Mouse (Mus musculus) WW6 (cell line): ENCODE results near the gene Gm37240.
A peak's percentile ranks its signal among the peaks of the same experiment; 100 is the strongest.

Source experiments
- DNase-seq: peaks from one replicate; pipeline ENCODE4 v3.0.0-alpha.2; 2013; ENCODE audit warnings: low read depth, low spot score

Gene Gm37240

DNA sequence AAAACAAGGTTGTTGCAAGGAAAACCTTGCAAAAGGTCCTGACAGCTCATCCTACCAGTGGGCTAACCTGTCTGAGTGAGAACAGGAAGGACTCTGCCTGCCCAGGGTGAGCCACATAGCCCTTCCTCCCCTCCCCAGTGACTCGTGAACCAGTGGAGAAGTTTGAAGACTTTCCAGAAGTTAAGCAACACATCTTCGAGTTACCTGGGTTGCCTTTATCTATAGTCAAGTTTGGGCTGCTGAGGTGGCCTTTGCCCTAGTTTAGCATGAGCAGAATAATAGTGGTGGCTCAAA is 252.2 kb downstream of the Gm37240 start:
- no peak for DNase-seq

DNA sequence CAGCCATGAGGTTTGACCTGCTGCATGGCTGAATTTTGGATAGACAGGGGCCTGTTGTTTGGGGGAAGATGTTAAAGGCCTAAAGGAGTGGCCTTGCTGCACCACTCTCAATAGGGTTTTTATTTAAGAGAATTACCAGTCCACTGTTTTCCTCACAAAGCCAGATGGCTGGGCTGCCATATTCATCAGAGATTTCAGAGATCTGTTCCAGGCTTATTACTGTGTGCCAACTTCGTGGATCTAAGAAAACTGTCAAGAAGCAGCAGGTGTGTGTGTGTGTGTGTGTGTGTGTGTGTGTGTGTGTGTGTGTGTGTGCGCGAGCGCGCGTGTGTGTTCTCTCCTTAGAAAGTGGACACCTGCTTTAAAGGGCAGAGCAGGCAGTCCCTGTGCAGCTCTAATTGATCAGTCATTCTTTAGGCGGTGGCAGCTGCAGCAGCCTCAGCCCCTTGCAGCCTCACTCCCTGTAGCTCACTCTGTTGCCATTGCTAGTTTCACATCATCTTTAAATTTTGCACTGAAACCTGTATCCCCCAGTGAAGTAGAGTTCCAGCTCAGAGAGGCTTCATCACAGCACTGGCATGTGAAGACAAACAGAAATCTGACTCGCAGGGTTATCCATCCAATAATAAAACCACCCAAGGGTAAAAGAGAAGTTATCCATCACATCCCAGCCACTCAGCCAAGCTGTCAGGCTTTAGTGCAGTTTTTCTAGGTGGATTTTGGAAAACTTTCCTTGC is 252.8 kb downstream of the Gm37240 start:
- no peak for DNase-seq

DNA sequence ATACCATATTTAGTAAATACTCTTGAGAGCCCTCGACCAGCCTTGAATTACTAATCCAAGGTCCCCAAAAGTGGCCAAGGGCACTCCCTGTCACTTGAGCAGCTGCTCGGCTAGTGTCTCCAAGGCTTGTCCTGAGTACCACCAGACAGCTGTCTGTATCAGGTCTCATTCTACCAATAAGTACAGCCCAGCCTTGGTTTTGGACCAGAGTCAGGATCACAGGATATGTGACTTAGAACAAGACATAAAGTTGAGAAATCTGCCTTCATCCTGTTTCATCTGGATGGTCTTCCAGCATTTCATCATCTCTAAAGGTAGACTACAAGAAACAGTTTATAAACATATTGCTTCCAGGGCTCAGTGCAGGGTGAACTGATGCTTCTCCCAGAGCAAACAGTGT is 253.6 kb downstream of the Gm37240 start:
- DNase-seq = no peak

DNA sequence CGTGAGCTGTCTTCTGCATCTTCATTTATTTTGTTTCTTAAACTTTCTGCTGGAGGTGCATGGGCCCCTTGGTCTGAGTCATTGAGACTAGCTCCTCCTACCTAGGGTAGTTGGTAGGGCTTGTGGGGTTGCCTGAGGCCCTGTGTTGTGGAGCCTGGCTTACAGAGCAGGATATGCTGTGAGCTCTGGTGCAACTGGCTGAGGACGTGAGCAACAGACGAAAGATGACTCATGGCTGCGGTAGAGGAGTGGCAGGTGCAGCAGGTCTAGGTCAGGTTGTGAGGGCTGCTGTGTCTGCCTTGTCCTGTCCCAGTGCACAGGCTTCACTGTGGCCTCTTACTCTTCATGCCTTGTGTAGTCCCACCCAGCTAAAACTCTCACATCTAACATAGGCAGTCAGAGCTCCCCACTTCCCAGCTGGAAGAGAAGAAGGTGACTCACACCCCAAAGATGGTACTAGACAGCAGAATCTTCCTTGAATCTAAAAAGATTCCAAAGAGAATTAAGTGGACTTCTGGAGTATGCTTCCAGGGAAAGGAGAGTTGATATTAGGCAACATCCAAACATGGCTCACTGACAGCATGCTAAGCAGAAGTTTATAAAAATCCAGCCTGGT is 257.3 kb downstream of the Gm37240 start:
- DNase-seq = no peak

DNA sequence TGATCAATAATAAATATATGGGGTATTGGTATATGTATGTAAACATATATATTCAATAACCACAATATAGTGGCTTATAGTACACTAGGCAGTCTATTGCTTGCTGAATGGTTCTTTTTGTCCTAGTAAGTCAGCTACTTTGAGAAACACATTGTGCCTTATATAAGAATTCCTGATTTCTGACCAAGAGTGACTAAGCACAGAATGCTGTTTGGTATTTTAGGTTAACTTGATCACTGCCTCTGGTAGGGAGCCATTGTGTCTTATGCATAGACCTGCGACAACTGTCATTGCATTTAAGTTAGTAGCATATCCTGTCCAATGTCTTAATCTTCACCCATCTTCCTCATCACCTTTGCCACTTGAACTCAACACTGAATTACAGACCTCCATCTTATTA is 267.6 kb downstream of the Gm37240 start:
- no peak for DNase-seq

DNA sequence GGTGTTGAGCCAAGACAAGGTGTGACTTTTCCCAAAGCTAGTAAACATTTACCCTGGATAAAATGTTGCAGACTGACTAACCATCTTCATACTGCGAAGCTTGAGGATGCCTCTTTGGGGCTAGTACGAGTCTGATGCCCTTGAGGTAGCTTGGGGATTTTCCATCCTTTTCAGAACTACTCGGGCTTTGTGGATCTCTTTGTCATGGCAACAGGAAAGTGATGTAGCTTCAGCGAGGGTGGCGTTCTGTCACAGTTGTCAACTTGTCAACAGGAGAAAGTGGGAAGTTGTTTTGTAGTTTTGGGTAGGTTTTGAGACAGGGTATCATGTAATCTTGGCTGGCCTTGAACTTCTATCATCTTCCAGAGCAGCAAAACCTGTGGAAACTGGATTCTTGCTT is 268.0 kb downstream of the Gm37240 start:
- DNase-seq = no peak

DNA sequence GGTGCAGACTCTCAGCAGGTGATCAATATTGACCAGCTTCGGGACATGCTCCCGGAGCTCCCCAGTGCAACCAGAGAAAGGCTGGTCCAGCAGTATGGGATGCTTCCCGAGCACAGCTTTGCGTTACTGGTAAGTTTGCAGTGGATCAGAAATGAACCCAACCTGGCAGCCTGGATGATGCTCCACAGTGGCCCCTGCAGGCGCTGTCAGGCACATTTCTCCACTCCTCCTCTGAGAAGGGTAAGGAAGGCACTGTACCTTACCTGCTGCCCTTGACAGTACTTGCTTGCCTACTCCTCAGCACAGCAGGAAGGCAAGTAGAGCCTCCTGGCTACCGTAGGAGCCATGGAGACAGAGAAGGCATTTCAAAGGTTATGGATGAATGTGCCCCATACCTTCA is 268.4 kb downstream of the Gm37240 start:
- DNase-seq = no peak

DNA sequence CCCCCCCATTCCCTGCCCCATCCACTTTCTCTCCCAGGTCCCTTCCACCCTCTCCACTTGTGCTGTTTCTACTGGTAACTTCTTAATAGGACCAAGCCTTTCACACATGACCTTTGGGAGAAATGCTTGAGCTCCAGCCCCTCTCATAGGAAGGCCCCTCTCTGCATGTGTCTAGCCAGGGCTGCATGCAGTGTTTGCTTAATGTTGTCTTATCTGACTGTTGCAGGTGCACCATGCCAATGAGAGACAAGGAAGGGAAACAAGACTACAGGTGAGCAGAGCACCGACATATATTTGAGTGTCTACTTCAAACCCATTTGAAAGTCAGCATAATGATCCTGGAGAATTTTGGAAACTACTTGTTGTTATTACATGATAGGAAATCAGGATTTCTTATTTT is 270.9 kb downstream of the Gm37240 start:
- DNase-seq = no peak

DNA sequence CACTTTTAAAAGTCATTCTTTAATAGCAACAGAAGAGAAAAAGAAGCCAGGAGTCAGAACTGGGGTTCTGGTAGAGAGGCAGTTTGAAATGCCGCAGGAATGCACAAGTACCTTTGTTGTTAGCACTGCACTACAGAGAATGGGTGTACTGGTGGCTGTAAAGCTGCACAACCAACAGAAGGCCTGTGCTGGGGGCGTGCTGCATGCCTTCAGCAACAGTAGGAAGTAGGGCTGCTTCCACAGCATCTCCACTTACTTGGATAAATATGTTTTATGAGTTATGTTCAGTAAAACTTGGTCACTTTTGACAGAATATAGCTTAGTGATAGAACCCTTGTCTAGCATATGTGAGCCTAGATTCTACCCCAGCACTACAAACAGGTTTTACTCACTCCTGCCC is 279.6 kb downstream of the Gm37240 start:
- DNase-seq = no peak

DNA sequence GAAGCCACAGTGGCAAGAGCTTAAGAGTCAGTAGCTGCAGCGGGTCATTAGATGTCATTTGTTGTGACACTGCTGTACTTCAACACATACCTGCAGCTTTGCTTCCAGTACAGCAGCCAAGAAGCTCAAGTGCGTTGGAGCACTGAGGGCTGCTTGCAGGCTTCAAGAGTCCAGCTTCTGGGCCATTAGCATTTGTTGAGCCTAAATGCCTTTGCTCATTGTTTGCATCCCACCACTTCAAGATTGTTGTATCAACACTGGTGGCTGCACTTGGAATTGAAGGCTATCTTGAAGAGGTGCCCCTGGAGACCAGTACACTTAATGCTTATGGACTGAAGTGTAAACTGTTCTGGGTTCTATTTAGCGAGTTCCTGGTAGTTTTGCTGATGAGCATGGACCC is 280.4 kb downstream of the Gm37240 start:
- no peak for DNase-seq

DNA sequence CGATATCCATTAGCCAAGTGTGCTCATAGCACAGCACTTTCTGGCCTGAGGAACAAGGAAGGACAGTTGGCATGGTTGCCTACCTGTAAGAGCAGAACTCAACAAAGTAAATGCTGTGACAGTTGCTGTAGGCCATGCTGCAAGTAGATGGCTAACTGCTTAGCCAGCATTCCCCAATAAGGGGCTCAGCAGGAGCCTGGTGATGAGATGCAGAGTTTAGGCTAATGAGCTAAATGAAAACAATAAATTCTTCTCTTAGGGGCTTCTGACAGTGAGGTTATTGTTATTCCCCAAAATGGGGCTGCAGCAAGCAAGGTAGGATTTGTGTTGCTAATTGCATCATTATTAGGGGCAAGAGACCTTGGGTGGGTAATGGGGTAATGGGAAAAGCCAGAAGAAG is 283.5 kb downstream of the Gm37240 start:
- DNase-seq = no peak

DNA sequence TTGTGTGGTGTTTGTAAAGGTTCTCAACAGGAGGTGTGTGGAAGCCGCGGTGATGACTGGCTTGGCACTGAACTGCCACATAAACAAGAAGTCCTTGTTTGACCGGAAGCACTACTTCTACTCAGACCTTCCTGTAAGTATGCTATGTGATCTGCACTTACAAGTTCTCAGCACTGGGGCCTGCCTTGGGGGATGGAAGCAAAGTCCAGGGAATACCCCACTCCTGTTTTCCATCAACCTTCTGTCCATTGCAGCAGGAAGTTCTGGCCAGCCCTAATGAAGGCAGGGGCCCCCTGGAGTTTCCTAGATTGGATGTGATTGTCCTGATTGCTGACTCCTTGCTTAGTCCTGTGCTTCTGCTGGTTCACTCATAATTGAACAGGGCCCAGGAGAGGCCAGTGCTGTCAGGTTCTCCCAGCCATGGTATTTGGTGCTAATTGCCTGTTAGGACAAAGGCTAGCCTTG is 285.4 kb downstream of the Gm37240 start:
- DNase-seq = no peak

DNA sequence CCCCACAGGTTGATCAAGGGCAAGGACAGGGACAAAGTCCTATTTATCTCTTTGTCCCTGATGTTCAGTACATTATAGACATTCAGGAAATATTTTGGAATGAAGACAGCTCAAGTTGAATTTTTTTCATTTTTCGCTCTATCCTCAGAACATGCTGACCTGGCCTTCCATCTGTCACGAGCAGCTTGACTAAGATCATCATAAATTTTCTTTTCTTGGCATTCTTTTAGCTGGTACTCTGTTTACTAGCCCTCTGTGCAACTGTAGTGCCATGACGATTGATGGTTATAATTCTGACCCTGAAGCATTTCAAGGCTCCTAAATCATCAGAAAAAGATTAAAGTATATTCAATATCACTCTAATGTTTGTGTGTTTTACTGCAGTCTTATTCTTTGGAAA is 287.8 kb downstream of the Gm37240 start:
- DNase-seq = no peak

DNA sequence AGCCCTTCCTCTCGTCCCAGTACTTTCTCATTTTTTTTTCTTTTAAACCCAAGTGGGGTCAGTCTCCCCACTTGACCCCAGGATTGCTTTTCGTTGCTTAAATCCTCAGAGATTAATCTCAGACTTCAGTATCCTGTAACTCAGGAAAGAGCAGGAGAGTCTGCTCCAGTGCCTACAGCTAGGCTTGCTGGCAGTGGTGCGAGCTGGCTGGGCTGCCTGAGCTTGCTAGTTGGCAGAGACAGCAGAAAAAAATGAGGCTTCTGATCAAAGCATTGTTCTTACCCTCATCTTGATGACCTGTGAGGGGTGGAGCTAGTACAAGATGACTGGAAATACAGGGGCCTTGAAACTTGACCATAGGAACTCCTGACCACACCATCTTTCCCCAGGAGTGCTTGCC is 292.9 kb downstream of the Gm37240 start:
- DNase-seq = no peak

DNA sequence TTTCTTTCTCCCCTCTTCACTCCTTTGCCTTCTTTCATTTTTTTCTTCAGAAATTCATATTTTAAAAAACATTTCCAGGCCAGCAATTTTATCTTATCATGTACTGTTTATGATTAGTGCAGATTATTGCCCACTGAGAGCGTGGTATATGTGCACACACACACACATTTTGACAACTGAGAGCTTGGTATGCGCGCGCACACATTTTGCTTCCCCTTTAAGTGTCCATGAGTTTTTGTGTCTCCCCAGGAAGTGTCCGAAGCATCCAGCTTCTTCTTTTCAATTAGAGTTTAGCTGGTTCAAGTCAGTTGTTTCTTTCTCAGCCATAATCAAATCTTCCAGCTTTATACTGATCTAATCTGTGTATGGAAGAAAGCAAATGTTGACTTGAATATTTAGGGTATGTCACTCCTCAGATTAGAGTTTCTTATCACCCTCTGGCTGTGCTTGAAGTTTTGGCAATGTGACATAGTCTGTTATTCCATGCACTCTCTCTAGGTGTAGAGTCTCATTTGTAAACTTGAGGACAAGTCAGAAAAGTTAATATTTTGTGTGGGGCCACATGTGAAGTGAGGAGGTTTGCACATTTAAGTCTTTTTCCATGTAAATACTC is 294.6 kb downstream of the Gm37240 start:
- DNase-seq = no peak

DNA sequence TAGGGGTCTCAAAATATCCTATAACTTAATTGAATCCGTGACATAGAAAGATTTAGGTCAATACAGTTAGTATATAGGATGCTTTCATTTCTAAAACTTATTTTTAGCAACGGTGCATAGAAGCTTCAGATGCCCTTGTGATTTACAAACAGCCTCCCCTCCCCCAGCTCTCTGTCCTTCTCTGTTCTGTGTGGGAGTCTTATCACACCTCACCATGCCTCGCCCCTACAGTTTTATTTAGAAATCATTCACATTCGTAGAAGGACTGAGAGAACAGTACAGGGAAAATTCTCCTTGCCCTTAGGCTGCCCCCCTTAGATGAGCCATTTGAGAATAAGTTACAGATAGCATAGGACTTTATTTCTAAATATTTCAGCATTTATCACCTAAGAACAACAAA is 295.3 kb downstream of the Gm37240 start:
- no peak for DNase-seq

DNA sequence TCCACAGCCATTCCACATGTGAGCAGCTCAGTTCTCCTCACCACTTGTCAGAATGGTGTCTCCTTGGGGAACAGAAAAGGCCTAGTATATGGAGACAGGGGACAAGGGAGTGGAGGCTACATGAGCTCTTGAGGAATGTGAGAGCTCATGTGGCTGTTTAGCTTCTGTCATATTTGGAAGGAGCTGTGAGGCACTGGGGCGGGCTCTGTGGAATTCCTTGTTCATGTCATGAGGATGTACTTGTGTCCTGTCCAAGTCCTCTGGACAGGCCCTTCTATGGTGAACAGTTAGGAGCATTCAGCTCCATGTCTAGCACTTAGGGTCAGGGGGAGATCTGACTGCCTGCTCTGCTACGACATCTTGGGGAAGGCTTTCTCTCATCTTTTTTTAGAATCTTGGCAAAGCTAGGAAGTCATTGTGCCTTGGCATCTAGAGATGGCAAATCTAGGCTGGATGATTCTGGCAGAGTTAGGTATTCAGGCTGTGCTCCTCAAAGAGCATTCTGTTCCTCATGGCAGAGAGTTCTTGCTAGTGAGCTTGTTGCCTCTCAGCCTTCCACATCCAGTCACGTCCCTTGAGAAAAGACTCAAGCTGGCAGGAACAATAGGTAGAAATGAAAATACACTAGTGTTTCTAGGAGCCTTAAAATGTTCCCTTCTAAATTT is 297.1 kb downstream of the Gm37240 start:
- DNase-seq = no peak

DNA sequence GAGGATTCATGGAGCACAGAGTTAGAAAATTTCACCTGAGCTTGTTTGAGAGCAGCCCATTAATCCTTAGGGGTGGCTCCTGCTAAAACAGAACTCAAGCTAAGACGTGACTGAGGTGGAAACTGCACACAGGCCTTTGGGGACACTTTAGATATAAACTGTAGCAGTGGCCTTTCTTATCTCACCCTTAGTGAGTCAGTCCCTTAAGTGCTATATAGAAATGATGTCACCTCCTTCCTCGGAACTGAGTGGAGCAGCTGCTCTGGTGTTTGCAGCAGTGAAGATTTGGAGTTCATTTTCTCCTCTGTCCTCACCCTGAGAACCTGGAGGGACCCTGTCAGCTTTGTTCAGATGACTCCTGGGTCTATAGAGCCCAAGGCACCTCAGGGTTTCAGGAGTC is 298.6 kb downstream of the Gm37240 start:
- no peak for DNase-seq

DNA sequence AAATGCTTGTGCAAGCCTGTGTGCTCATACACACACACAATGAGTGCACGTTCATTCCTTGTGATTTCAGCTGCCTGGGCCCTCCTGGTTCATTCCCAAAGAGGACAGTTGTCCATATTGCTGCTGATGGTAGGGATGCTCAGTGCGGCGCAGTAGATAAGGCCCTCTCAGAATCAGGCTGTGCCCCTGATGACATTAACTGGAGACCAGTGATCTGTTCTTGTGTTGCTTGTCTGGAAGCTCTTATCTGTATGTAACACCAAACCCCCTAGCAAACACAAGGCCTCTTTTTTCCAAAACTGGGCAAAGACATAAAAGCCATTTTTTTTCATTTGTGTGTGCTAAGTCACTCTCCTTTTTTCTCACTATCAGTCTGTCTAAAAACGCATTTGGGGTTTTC is 302.4 kb downstream of the Gm37240 start:
- no peak for DNase-seq

DNA sequence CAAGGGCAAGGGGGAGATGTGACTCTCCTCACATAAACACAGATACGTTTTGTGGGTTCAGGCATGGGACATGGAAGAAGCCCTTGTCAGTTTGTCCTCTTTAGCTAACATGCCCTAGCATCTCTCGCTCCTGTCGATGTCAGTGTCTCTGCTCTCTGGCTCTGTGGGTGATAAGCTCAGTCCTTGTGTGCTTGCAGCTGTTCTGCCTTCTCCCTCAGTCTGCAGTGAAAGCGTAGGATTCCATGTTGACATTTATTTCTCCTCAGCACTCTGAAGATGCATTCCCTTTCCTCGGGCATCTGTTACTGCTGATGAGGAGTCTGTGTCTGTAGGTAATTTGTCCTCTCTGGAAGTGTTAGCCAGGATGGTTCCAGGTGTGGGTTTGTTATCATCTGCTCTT is 304.1 kb downstream of the Gm37240 start:
- DNase-seq = no peak

DNA sequence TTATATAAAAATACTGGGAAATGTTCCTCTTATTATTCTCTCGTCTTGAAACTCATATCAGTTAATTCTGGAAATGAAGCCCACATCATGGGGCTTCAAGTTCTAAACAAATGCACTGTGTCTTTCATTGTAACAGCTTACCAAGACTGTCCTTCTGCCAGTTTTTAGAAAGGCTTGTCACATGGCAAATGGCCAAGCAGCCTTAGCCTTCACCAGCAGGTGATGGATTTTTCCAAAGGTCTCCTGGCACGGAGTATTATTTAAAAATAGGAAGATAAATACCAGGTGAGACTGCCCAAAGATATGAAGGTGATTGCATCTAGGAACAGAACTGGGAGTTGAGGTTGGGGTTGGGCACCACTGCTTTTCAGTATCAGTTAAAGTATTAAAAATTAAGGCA is 304.6 kb downstream of the Gm37240 start:
- DNase-seq = no peak

DNA sequence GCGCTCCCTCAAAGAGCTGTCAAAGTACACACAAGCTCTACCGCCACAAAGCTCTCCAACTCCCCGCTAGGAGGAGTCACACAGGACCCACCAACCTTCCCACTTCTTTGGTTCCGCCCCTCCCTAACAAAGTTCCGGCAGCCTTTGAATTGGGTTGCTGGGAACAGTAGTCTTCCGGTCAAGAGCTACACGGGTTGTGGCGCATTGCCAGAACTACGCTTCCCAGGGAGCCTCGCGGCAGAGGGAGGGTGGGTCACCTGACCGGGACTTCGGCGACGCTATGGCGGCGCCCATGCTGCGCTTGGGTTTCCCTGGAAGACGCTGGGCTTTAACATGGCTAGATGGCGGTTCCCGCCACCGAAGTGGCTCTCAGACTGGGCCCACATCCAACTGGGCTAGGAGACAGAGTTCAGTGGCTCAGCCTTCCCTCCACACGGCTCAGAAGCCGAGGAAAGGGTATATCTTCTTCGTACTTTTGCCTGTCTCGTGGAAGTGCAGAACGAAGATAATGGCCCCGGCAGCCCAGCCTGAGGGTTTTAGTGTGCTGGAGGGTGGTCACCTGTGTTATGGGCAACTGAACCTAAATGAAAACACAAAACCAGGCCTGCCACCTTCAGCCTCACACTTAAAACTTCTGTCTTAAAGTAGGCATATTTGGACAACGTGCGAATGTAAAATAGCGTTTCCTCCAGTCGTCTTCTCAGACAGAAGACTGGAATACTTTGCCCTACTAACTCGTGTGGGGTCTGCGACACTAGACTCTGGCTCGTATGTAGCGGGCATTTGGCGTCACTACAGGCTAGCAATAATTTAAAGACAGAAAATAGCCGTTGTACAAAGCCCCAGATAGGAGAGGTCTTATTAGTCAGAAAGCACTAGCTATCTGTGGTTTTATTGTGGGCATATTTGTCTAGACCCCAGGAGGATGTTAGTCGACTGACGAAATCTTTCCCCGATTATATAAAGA is 313.2 kb downstream of the Gm37240 start, which contains the start of gene Gatb:
Gene Gatb, plus strand, starts transcription at position 256 of the 967 bp plus-strand sequence.
- peak; percentile 95 for DNase-seq
